Mouse (Mus musculus) ES-Bruce4 (cell line): ENCODE measurements around the gene 2610528J11Rik. TPM values are rescaled to one million over a fixed set of nuclear protein-coding genes. Genes with fewer than 3 reads are reported as not detected.

Experiments
- H3K27ac ChIP-seq: 2 replicates; pipeline ENCODE4 v1.5.1; 2012; ENCODE audit warnings: low read length, inconsistent platforms; ENCODE audit not compliant: insufficient read depth
- H3K27me3 ChIP-seq: 2 replicates; pipeline ENCODE4 v1.6.1; 2012; ENCODE audit warnings: mild to moderate bottlenecking, low read length, inconsistent platforms; ENCODE audit not compliant: control insufficient read depth, poor library complexity, insufficient read depth, severe bottlenecking
- H3K36me3 ChIP-seq: 2 replicates; pipeline ENCODE4 v1.6.1; 2012; ENCODE audit warnings: inconsistent platforms, mild to moderate bottlenecking, low read length, moderate library complexity; ENCODE audit not compliant: control insufficient read depth, poor library complexity, insufficient read depth, severe bottlenecking
- H3K4me1 ChIP-seq: one replicate; pipeline ENCODE4 v1.8.1; 2011; ENCODE audit warnings: low read length; ENCODE audit not compliant: control insufficient read depth, insufficient read depth
- H3K4me3 ChIP-seq: 2 replicates; pipeline ENCODE4 v1.5.1; 2011; ENCODE audit warnings: low read depth, mild to moderate bottlenecking, low read length
- H3K9ac ChIP-seq: 2 replicates; pipeline ENCODE4 v1.6.1; 2012; ENCODE audit warnings: low read depth, mild to moderate bottlenecking, inconsistent platforms; ENCODE audit not compliant: poor library complexity, severe bottlenecking
- H3K9me3 ChIP-seq: replicated peaks from 2 replicates; pipeline ENCODE4 v1.6.1; 2012; ENCODE audit warnings: mild to moderate bottlenecking, low read length, inconsistent platforms; ENCODE audit not compliant: control insufficient read depth, poor library complexity, insufficient read depth, severe bottlenecking
- CTCF ChIP-seq: IDR thresholded peaks from one replicate; pipeline ENCODE4 v1.8.1; 2011; ENCODE audit warnings: low read depth, low read length
- EP300 ChIP-seq: IDR thresholded peaks from 2 replicates; pipeline ENCODE4 v1.6.1; 2011; ENCODE audit warnings: low read depth, low read length; ENCODE audit not compliant: insufficient read depth
- POLR2A ChIP-seq: IDR thresholded peaks from one replicate; pipeline ENCODE4 v1.8.1; 2011; ENCODE audit warnings: low read length; ENCODE audit not compliant: insufficient read depth
- polyA plus RNA-seq: library from polyadenylated mRNA; stranded (reverse); fragments of >200 nt; gene quantifications from 2 replicates; pipeline ENCODE4 v1.2.4, GENCODE M21; 2011; ENCODE audit warnings: low read depth; ENCODE audit not compliant: missing spikeins, insufficient read depth, insufficient read length

2610528J11Rik gene
- polyA plus RNA-seq = 19.5 and 20.0 TPM in 2 replicates

DNA sequence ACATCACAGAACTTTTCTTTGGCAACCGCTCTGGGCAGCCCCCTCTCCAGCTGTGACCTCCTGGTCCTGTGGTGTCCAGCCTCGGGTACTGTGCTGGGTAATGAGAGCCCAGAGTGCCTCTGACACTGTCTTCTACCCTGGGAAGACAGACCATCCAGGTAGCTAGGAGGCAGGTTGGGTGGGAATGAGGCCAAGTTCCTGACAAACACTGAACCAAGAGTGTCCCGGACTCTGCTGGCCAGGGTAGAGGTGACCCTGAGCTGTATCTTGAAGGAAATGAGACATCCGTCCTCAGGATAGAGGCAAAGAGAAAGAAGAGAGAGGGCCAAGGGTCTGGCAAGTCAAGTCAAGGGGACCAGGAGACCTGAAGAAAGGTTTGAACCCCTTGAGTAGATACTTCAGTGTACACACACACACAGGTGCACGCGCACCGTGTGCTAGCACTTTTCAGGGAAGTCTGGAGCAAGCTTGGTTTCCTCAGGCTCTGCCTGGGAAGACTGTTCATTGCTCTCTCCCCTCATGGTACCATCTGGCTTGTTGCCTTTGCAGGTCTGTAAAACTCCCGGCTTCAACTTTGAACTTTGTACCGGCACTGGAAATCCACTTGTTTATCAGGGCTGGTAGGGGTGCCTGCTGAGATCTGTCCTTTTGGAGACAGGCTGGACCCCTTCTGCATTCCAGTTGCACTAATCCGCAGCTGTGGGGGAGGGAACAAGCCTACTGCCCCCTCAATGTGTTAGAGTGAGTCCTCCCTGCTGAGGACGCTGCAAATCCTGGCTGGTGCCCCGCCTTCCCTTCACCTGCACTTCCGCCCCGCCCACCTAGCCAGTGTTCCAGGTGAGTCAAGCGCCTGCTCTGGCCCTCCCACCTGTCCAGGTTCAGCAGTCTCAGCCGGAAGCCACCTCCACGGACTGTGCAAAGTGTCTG lies at the start of gene 2610528J11Rik:
Gene 2610528J11Rik (plus strand): TSS at position 592 of the 927 bp plus-strand sequence.
- H3K27ac ChIP-seq = no peak within 1 kb of the TSS
- TF ChIP-seq EP300 (no peak; the same call in 1 of the 2 replicates), POLR2A (peak; percentile 29), CTCF (no peak)
- H3K9ac ChIP-seq = no peak within 1 kb of the TSS
- H3K4me1 ChIP-seq = peaks cover 6% of the 10 kb centered on the region
- peak within 1 kb of the TSS; percentile 64 for H3K4me3 ChIP-seq
- no peaks in the 10 kb centered on the region for H3K27me3 ChIP-seq
- no peaks in the 10 kb centered on the region for H3K9me3 ChIP-seq
- H3K36me3 ChIP-seq = no peaks in the 10 kb centered on the region

DNA sequence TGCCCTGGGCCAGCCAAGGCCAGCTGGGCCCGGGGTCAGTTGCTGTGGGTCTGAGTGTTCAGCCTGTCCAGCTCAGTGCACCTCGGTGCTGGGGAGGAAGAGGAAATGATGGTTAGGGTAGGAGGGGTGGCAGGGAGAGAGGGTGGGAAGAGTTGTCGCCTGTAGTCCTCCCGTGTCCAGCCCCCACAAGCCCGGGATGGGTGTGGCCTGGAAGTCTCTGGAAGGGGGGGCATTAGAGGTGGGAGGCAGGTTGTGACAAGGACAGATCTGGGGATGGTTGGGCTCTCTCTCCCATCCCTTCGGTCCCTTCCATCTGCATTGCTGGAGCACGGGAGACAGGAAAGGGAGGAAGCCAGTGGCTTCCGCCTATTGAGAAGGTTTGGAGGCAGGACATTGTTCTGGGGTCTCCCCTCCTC lies 37.1 kb upstream of the 2610528J11Rik start, which contains the start of gene Tie1:
Gene Tie1 (minus strand): TSS at position 345 of the 416 bp plus-strand sequence.
- Histone ChIP-seq H3K27ac (no peak within 1 kb of the TSS), H3K9me3 (no peaks in the 10 kb centered on the region), H3K4me1 (peaks cover 2% of the 10 kb centered on the region), H3K36me3 (no peaks in the 10 kb centered on the region), H3K27me3 (no peaks in the 10 kb centered on the region), H3K9ac (no peak within 1 kb of the TSS), H3K4me3 (no peak within 1 kb of the TSS)
- TF ChIP-seq CTCF (no peak), POLR2A (no peak), EP300 (no peak)

DNA sequence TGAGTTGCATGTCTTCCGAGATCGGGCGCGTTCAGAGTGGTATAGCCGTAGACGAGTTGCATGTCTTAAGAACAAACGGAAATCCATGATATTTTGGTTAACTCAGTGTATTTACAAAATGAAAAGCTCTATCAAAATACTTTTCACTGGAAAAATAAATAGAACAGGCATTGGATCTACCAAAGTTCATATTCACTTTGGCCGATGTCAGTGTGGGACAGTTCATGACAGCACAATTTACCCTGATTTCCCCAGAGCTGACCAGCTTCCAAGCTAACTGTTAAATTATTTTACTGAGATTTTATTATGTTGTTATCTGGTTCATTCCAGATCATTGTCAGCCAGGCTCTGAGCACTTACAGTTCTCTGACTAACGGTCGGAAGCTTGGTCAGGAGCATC lies 36.3 kb upstream of the 2610528J11Rik start:
- H3K4me3 ChIP-seq = no peak overlapping the region
- TF ChIP-seq CTCF (no peak), POLR2A (no peak), EP300 (no peak)
- peaks cover 2% of the 10 kb centered on the region for H3K4me1 ChIP-seq

DNA sequence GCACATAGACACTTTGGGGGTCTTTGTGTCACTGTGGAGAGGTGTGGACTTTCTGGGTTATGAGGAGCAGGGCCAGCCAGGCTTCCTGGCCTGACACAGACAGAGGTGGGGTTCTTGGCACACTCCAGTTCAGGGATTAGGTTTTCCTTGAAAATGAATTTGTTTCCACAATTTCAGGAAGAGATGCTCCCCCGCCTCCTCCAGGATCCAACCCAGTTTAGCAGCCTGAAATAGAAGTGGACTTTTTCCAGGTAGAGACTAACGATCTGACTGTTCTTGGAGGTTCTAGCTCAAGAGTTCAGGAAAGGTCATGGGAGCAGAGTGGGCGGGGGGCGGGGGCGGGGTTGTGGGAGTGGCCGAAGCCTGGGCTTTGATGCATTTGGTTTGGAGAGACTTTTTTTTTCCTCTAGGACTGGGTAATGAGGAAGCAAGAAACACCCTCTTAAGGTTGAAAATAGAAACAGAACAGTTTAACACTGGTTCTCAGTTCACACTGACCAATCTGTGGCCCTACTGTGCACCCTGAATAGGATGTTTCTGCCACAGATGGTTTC lies 26.6 kb upstream of the 2610528J11Rik start:
- Histone ChIP-seq H3K4me3 (no peak overlapping the region), H3K36me3 (no peaks in the 10 kb centered on the region), H3K4me1 (no peaks in the 10 kb centered on the region), H3K9ac (no peak overlapping the region), H3K27ac (no peak overlapping the region), H3K9me3 (no peaks in the 10 kb centered on the region), H3K27me3 (no peaks in the 10 kb centered on the region)
- TF ChIP-seq EP300 (no peak), POLR2A (no peak), CTCF (no peak)

More for the DNA sequence above, 36.3 kb upstream of the 2610528J11Rik start:
- H3K27me3 ChIP-seq = no peaks in the 10 kb centered on the region
- no peaks in the 10 kb centered on the region for H3K36me3 ChIP-seq
- H3K9ac ChIP-seq = no peak overlapping the region
- no peaks in the 10 kb centered on the region for H3K9me3 ChIP-seq
- no peak overlapping the region for H3K27ac ChIP-seq

DNA sequence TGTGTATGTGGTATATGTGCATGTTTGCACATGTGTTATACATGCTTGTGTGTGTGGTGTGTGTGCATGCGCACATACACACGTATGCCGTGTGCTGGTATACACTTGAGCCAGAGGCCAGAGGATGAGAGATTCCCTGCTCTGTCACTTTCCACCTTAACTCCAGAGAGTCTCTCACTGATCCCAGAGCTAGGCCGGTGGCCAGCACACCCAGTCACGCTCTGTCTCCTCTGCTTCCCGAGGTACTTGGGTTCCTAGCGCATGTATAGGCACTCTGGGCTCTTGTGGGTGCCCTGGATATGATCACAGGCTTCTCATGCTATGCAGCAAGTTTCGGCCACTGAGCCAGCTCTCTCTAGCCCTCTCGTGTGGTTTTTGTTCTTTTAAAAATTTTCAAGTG lies 26.0 kb upstream of the 2610528J11Rik start:
- H3K27me3 ChIP-seq = no peaks in the 10 kb centered on the region
- no peak overlapping the region for H3K9ac ChIP-seq
- no peaks in the 10 kb centered on the region for H3K4me1 ChIP-seq
- no peaks in the 10 kb centered on the region for H3K9me3 ChIP-seq
- H3K4me3 ChIP-seq = no peak overlapping the region
- TF ChIP-seq POLR2A (no peak), CTCF (no peak), EP300 (no peak)
- H3K36me3 ChIP-seq = no peaks in the 10 kb centered on the region
- H3K27ac ChIP-seq = no peak overlapping the region
